ENCODE assay signal across 9 mouse cellular contexts in the genomic region with DNA sequence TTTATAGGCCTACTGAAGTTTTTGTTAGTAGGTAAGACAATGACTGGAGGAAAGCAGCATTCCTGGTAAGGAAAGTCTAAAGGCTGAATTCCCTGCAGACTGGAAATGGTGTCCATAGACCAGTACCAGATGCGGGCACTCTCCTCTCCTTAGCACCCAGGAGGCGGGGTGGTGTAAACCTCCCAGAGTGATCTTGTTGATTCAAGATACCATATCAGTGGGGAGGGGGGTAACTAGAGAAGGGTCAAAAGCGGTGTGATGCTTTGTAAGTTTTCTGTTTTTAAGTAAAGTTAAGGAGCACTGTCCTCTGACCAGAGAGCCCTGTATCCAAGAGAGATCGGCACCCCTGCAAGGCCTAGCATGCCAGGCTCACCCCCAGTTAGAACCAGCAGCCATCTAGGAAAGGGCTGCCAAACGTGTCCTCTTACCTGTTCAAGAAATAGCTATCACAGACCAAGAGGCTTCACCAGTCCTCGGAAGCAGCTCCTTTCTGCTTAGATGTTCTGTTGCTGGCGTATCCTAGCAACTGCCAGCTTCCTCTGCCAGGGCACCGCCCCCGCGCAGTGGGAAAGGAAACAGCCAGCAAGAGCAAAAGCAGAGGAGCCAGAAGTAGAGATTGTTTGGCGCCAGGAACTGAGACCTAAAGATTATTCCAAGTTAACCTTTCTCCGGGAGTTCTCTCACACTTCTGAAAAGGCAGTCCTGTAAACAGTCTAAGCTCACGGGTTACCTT. TPM values are rescaled to one million over a fixed set of nuclear protein-coding genes. Genes with fewer than 3 reads are reported as not detected.
DNase-seq lines count a peak whose midpoint lies in the region; ATAC-seq lines count a peak whose summit lies in the region.
"Had no signal": no experiment of that assay in that cellular context is flagged by ENCODE, and none has a peak within 500 bp of the region (broad histone marks: within the 10 kb centered on the region; RNA-seq: fewer than 3 reads in every experiment).

TSS of gene Iqub (minus strand) at position 516 of the 733 bp plus-strand sequence.

- H3K4me2 ChIP-seq in forebrain, embryonic 15.5 days (replicated peaks) = peak within 1 kb of the TSS; percentile 30
- no peak within 1 kb of the TSS for H3K4me2 ChIP-seq in liver, embryonic 11.5 days
- H3K4me2 ChIP-seq: limb, embryonic 15.5 days had no signal

- H3K9me3 ChIP-seq in forebrain, embryonic 15.5 days = no peaks in the 10 kb centered on the region
- no peaks in the 10 kb centered on the region for H3K9me3 ChIP-seq in liver, embryonic 11.5 days (ENCODE audit: control insufficient read depth, low read length)
- H3K9me3 ChIP-seq: limb, embryonic 15.5 days had no signal

- peak; percentile 91 for ATAC-seq in forebrain, embryonic 15.5 days (replicated peaks)
- ATAC-seq in liver, embryonic 11.5 days (replicated peaks; ENCODE audit: low FRiP score) = peak; percentile 51

- DNase-seq in CD4-positive helper T cell, adult 2 months (ENCODE audit: low read depth, low spot score) = peak; percentile 72
- peak; percentile 34 for DNase-seq in cerebellum, adult 11-12 months
- DNase-seq in heart, postnatal 14 days = peak; percentile 69 to 73
- peak; percentile 54 to 72 for DNase-seq in kidney, postnatal 36 days
- no peak for DNase-seq in liver, embryonic 11.5 days (ENCODE audit: low spot score)
- peak; percentile 75 for DNase-seq in naive thymus-derived CD4-positive, alpha-beta T cell, adult 2 months (ENCODE audit: low read depth)
- DNase-seq in testis, postnatal 10 days (ENCODE audit: low spot score) = peak; percentile 78

- H3K27ac ChIP-seq in forebrain, embryonic 15.5 days (replicated peaks) = no peak within 1 kb of the TSS
- H3K27ac ChIP-seq in liver, embryonic 11.5 days (ENCODE audit: low read depth, low read length) = no peak within 1 kb of the TSS
- H3K27ac ChIP-seq: limb, embryonic 15.5 days had no signal

- H3K9ac ChIP-seq in forebrain, embryonic 15.5 days (replicated peaks) = peak within 1 kb of the TSS; percentile 30
- no peak within 1 kb of the TSS for H3K9ac ChIP-seq in liver, embryonic 11.5 days (ENCODE audit: low read depth, low read length)
- H3K9ac ChIP-seq: limb, embryonic 15.5 days had no signal

- no peaks in the 10 kb centered on the region for H3K27me3 ChIP-seq in forebrain, embryonic 15.5 days
- no peaks in the 10 kb centered on the region for H3K27me3 ChIP-seq in liver, embryonic 11.5 days (replicated peaks; ENCODE audit: control insufficient read depth, insufficient read depth, low read length)
- H3K27me3 ChIP-seq: limb, embryonic 15.5 days had no signal

- no peak within 1 kb of the TSS for H3K4me3 ChIP-seq in forebrain, embryonic 15.5 days
- no peak within 1 kb of the TSS for H3K4me3 ChIP-seq in liver, embryonic 11.5 days (ENCODE audit: low read depth, low read length)
- H3K4me3 ChIP-seq: limb, embryonic 15.5 days had no signal

- H3K4me1 ChIP-seq in forebrain, embryonic 15.5 days = peaks cover 10% of the 10 kb centered on the region
- no peaks in the 10 kb centered on the region for H3K4me1 ChIP-seq in liver, embryonic 11.5 days (replicated peaks; ENCODE audit: control insufficient read depth, insufficient read depth, low read length)

- intact Hi-C loops in heart, postnatal 14 days (cut with DNase I) = no loop called here

- WGBS in forebrain, embryonic 15.5 days = 22% methylated on average over 13 of the region's 13 CpGs
- WGBS in liver, embryonic 11.5 days = 23% methylated on average over 13 of the region's 13 CpGs

- peaks cover 12% of the 10 kb centered on the region; the same call in 1 of the 2 replicates for H3K36me3 ChIP-seq in forebrain, embryonic 15.5 days
- no peaks in the 10 kb centered on the region for H3K36me3 ChIP-seq in liver, embryonic 11.5 days (ENCODE audit: control insufficient read depth, insufficient read depth, low read length)

RNA-seq across cellular contexts. Expression of gene Iqub, which starts in this region (rescaled TPM):
- 1.2 and 2.1 TPM in 2 replicates for polyA plus RNA-seq in forebrain, embryonic 15.5 days (2015; fragmentation: Nextera tagmentation; extraction: Ambion mirVana)
- under 1 TPM; 0.29 to 0.38 TPM for total RNA-seq in heart, postnatal 14 days (2021)
- 0.16 TPM in 1 of 2 replicates, not detected in the other for polyA plus RNA-seq in liver, embryonic 11.5 days (2014; fragmentation: Nextera tagmentation; extraction: Ambion mirVana)

Comparison
In these comparisons a context has a peak if more than half of its experiments do, and no peak if none do; other contexts are left out.
1. Peak in DNase-seq in heart, postnatal 14 days; RNA of the gene not detected or under 1 TPM.
2. Peak in ATAC-seq in liver, embryonic 11.5 days; RNA of the gene not detected or under 1 TPM.